Mouse (Mus musculus) kidney, embryonic 16.5 days (tissue): ENCODE results near the gene Chic2. TPM values are rescaled to one million over a fixed set of nuclear protein-coding genes. Genes with fewer than 3 reads are reported as not detected.

Source experiments
- ATAC-seq: fragments of 200-750 bp; cut with Nextera tagmentation; 2 replicates; pipeline ENCODE4 v1.8.0; 2017; ENCODE audit warnings: moderate TSS enrichment; ENCODE audit not compliant: low FRiP score, low TSS enrichment
- H3K27ac ChIP-seq: fragments of 300-500 bp; sonication (generic); 2 replicates; pipeline ENCODE4 v1.5.1; 2014; ENCODE audit warnings: low read length
- H3K27me3 ChIP-seq: fragments of 300-500 bp; sonication (generic); 2 replicates; pipeline ENCODE4 v1.6.1; 2014; ENCODE audit warnings: low read length, control low read depth, mixed read lengths; ENCODE audit not compliant: insufficient read depth
- H3K36me3 ChIP-seq: fragments of 300-500 bp; sonication (generic); 2 replicates; pipeline ENCODE4 v1.6.1; 2014; ENCODE audit warnings: low read length, control low read depth, mixed read lengths; ENCODE audit not compliant: insufficient read depth
- H3K4me1 ChIP-seq: fragments of 300-500 bp; sonication (generic); 2 replicates; pipeline ENCODE4 v1.6.1; 2014; ENCODE audit warnings: low read length, control low read depth, mixed read lengths; ENCODE audit not compliant: insufficient read depth
- H3K4me2 ChIP-seq: fragments of 300-500 bp; sonication (generic); replicated peaks from 2 replicates; pipeline ENCODE4 v1.6.1; 2014; ENCODE audit warnings: low read depth, low read length
- H3K4me3 ChIP-seq: fragments of 300-500 bp; sonication (generic); 2 replicates; pipeline ENCODE4 v1.5.1; 2014; ENCODE audit warnings: mild to moderate bottlenecking, low read length
- H3K9ac ChIP-seq: fragments of 300-500 bp; sonication (generic); replicated peaks from 2 replicates; pipeline ENCODE4 v1.6.1; 2014; ENCODE audit warnings: low read length
- H3K9me3 ChIP-seq: fragments of 300-500 bp; sonication (generic); 2 replicates; pipeline ENCODE4 v1.6.1; 2016; ENCODE audit warnings: low read length, control low read depth
- WGBS: fragments of 180-500 bp; shearing (Covaris S2); extraction: QIAGEN DNeasy Blood & Tissue Kit; methylation state at CpG from one replicate; pipeline ENCODE4 v1.1.7; 2014; 5-methylcytosine and 5-hydroxymethylcytosine counted together
- polyA plus RNA-seq: library from polyadenylated mRNA; unstranded; fragments of >200 nt; fragmentation: Nextera tagmentation; extraction: Ambion mirVana; gene quantifications from 2 replicates; pipeline ENCODE4 v1.2.1, GENCODE M21; 2015

The Chic2 gene
- polyA plus RNA-seq, 1 experiment from 2014 or later, result 20.9 TPM

- H3K4me3 ChIP-seq, result peak overlapping the region; percentile 93
- 32% methylated on average over 9 of the region's 9 CpGs for WGBS
- H3K36me3 ChIP-seq, result 0 out of 2 replicates have a peak, but pooled peaks cover 3% of the 10 kb centered on the region
- peaks cover 31% of the 10 kb centered on the region for H3K4me1 ChIP-seq
- H3K9me3 ChIP-seq, result 0 out of 2 replicates have a peak, but pooled peaks cover 2% of the 10 kb centered on the region
- peak overlapping the region; percentile 78 for H3K4me2 ChIP-seq
- H3K9ac ChIP-seq, result peak overlapping the region; percentile 97
- H3K27ac ChIP-seq, result no peak overlapping the region
- no peak for ATAC-seq
- H3K27me3 ChIP-seq, result no peaks in the 10 kb centered on the region
Observed at GRCm38 (mm10) chr5:75043011-75043445, 1.5 kb downstream of the Chic2 start.

GRCm38 (mm10) chr5:75039307-75039706 is 5.3 kb downstream of the Chic2 start:
- Histone ChIP-seq H3K4me3 (no peak overlapping the region), H3K9me3 (0 out of 2 replicates have a peak, but pooled peaks cover 2% of the 10 kb centered on the region), H3K27ac (no peak overlapping the region), H3K4me1 (peaks cover 16% of the 10 kb centered on the region), H3K9ac (no peak overlapping the region), H3K27me3 (no peaks in the 10 kb centered on the region), H3K4me2 (no peak overlapping the region), H3K36me3 (0 out of 2 replicates have a peak, but pooled peaks cover 3% of the 10 kb centered on the region)
- 84% methylated on average over 1 of the region's 1 CpGs for WGBS
- ATAC-seq, result no peak

GRCm38 (mm10) chr5:75035475-75035874 is 9.1 kb downstream of the Chic2 start:
- Histone ChIP-seq H3K27ac (no peak overlapping the region), H3K4me1 (no peaks in the 10 kb centered on the region), H3K4me3 (no peak overlapping the region), H3K4me2 (no peak overlapping the region), H3K36me3 (peaks cover 5% of the 10 kb centered on the region; the same call in 1 of the 2 replicates), H3K9me3 (no peaks in the 10 kb centered on the region), H3K9ac (no peak overlapping the region), H3K27me3 (no peaks in the 10 kb centered on the region)
- no peak for ATAC-seq
- 94% methylated on average over 3 of the region's 3 CpGs for WGBS

GRCm38 (mm10) chr5:75014768-75015167 is 29.8 kb downstream of the Chic2 start:
- H3K36me3 ChIP-seq, result peaks cover 3% of the 10 kb centered on the region; the same call in 1 of the 2 replicates
- H3K4me1 ChIP-seq, result no peaks in the 10 kb centered on the region
- 71% methylated on average over 1 of the region's 1 CpGs for WGBS
- no peaks in the 10 kb centered on the region for H3K9me3 ChIP-seq
- no peaks in the 10 kb centered on the region for H3K27me3 ChIP-seq
- no peak overlapping the region for H3K4me2 ChIP-seq
- H3K9ac ChIP-seq, result no peak overlapping the region
- no peak for ATAC-seq
- H3K27ac ChIP-seq, result no peak overlapping the region
- H3K4me3 ChIP-seq, result no peak overlapping the region

- no peaks in the 10 kb centered on the region for H3K27me3 ChIP-seq
- no peak for ATAC-seq
- 66% methylated on average over 8 of the region's 8 CpGs for WGBS
- no peak overlapping the region for H3K9ac ChIP-seq
- H3K36me3 ChIP-seq, result peaks cover 8% of the 10 kb centered on the region
- no peaks in the 10 kb centered on the region for H3K4me1 ChIP-seq
- H3K4me3 ChIP-seq, result no peak overlapping the region
- H3K27ac ChIP-seq, result no peak overlapping the region
- no peak overlapping the region for H3K4me2 ChIP-seq
- no peaks in the 10 kb centered on the region for H3K9me3 ChIP-seq
Observed at GRCm38 (mm10) chr5:75012771-75013421, 31.7 kb downstream of the Chic2 start.

GRCm38 (mm10) chr5:75011985-75012738 is 32.4 kb downstream of the Chic2 start:
- H3K9ac ChIP-seq, result no peak overlapping the region
- H3K27ac ChIP-seq, result no peak overlapping the region
- 64% methylated on average over 4 of the region's 4 CpGs for WGBS
- no peak overlapping the region for H3K4me2 ChIP-seq
- no peak for ATAC-seq
- no peaks in the 10 kb centered on the region for H3K4me1 ChIP-seq
- peaks cover 11% of the 10 kb centered on the region for H3K36me3 ChIP-seq
- no peaks in the 10 kb centered on the region for H3K9me3 ChIP-seq
- no peak overlapping the region for H3K4me3 ChIP-seq
- no peaks in the 10 kb centered on the region for H3K27me3 ChIP-seq

- Histone ChIP-seq H3K27me3 (no peaks in the 10 kb centered on the region), H3K9me3 (no peaks in the 10 kb centered on the region), H3K4me1 (no peaks in the 10 kb centered on the region), H3K4me2 (no peak overlapping the region), H3K9ac (no peak overlapping the region), H3K36me3 (peaks cover 17% of the 10 kb centered on the region), H3K27ac (no peak overlapping the region), H3K4me3 (no peak overlapping the region)
- ATAC-seq, result no peak
- WGBS, result 81% methylated on average over 3 of the region's 3 CpGs
Observed at GRCm38 (mm10) chr5:75004755-75005154, 39.8 kb downstream of the Chic2 start.

GRCm38 (mm10) chr5:75002109-75002508 is 42.5 kb downstream of the Chic2 start:
- H3K27me3 ChIP-seq, result no peaks in the 10 kb centered on the region
- peaks cover 18% of the 10 kb centered on the region for H3K36me3 ChIP-seq
- H3K4me1 ChIP-seq, result no peaks in the 10 kb centered on the region
- H3K4me2 ChIP-seq, result no peak overlapping the region
- H3K9ac ChIP-seq, result no peak overlapping the region
- no peak overlapping the region for H3K27ac ChIP-seq
- no peak overlapping the region for H3K4me3 ChIP-seq
- 87% methylated on average over 3 of the region's 3 CpGs for WGBS
- H3K9me3 ChIP-seq, result no peaks in the 10 kb centered on the region
- no peak for ATAC-seq

- WGBS, result 51% methylated on average over 12 of the region's 12 CpGs
- Histone ChIP-seq H3K4me1 (no peaks in the 10 kb centered on the region), H3K9me3 (no peaks in the 10 kb centered on the region), H3K36me3 (peaks cover 21% of the 10 kb centered on the region), H3K4me3 (no peak overlapping the region), H3K9ac (no peak overlapping the region), H3K4me2 (no peak overlapping the region), H3K27me3 (no peaks in the 10 kb centered on the region), H3K27ac (no peak overlapping the region)
- peak; percentile 59; the same call in 1 of the 2 replicates for ATAC-seq
Observed at GRCm38 (mm10) chr5:74998716-74999512, 45.7 kb downstream of the Chic2 start.
